Mouse (Mus musculus): Measurements from ENCODE around the gene St3gal5.

GRCm38 (mm10) chr6:72048643-72049042 is 48.7 kb upstream of the St3gal5 start:
- TF ChIP-seq MEF2A (IDR thresholded peaks at IDR 0.05; ENCODE audit: borderline replicate concordance, low read depth, low read length) (no peak), POLR2A (IDR thresholded peaks at IDR 0.05; ENCODE audit: low read depth, low read length) (no peak), ZKSCAN1 (IDR thresholded peaks at IDR 0.05; ENCODE audit: borderline replicate concordance, low read depth, low read length) (no peak), POLR2AphosphoS2 (IDR thresholded peaks at IDR 0.05; ENCODE audit: low read depth, low read length) (no peak)
